Mouse (Mus musculus) lung, embryonic 14.5 days (tissue): Measurements from ENCODE around the gene Edc3. TPM values are rescaled to one million over a fixed set of nuclear protein-coding genes. Genes with fewer than 3 reads are reported as not detected.

Experiments
- ATAC-seq: fragments of 200-750 bp; cut with Nextera tagmentation; 2 replicates; pipeline ENCODE4 v1.8.0; 2017; ENCODE audit warnings: mild to moderate bottlenecking, moderate TSS enrichment, moderate library complexity; ENCODE audit not compliant: insufficient read depth
- DNase-seq: peaks from one replicate; pipeline ENCODE4 v3.0.0-alpha.2; 2015
- H3K27ac ChIP-seq: fragments of 300-500 bp; sonication (generic); 2 replicates; pipeline ENCODE4 v1.5.1; 2014; ENCODE audit warnings: low read depth, mild to moderate bottlenecking, moderate library complexity
- H3K27me3 ChIP-seq: fragments of 300-500 bp; sonication (generic); 2 replicates; pipeline ENCODE4 v1.6.1; 2014; ENCODE audit warnings: low read length, control low read depth; ENCODE audit not compliant: insufficient read depth
- H3K36me3 ChIP-seq: fragments of 300-500 bp; sonication (generic); 2 replicates; pipeline ENCODE4 v1.6.1; 2014; ENCODE audit warnings: control low read depth; ENCODE audit not compliant: insufficient read depth
- H3K4me1 ChIP-seq: fragments of 300-500 bp; sonication (generic); 2 replicates; pipeline ENCODE4 v1.6.1; 2014; ENCODE audit warnings: antibody characterized with exemption, control low read depth; ENCODE audit not compliant: insufficient read depth
- H3K4me2 ChIP-seq: fragments of 300-500 bp; sonication (generic); 2 replicates; pipeline ENCODE4 v1.6.1; 2014; ENCODE audit warnings: mild to moderate bottlenecking
- H3K4me3 ChIP-seq: fragments of 300-500 bp; sonication (generic); 2 replicates; pipeline ENCODE4 v1.5.1; 2014; ENCODE audit warnings: low read depth, low read length
- H3K9ac ChIP-seq: fragments of 300-500 bp; sonication (generic); 2 replicates; pipeline ENCODE4 v1.6.1; 2014
- H3K9me3 ChIP-seq: fragments of 300-500 bp; sonication (generic); 2 replicates; pipeline ENCODE4 v1.6.1; 2016; ENCODE audit warnings: low read depth, low read length, control low read depth
- CTCF ChIP-seq: IDR thresholded peaks from 2 replicates; pipeline ENCODE4 v1.5.1; 2016; ENCODE audit warnings: antibody characterized with exemption, low read depth
- WGBS: fragments of 180-500 bp; shearing (Covaris S2); extraction: QIAGEN DNeasy Blood & Tissue Kit; methylation state at CpG from one replicate; pipeline ENCODE4 v1.1.7; 2014; 5-methylcytosine and 5-hydroxymethylcytosine counted together
- polyA plus RNA-seq: library from polyadenylated mRNA; unstranded; fragments of >200 nt; fragmentation: Nextera tagmentation; extraction: Ambion mirVana; gene quantifications from 2 replicates; pipeline ENCODE4 v1.2.1, GENCODE M21; 2014

The Edc3 gene
- polyA plus RNA-seq, 1 experiment from 2014 or later: 24.0 TPM

GRCm38 (mm10) chr9:57686011-57686410, 22.3 kb upstream of the Edc3 start:
- H3K4me1 ChIP-seq: no peaks in the 10 kb centered on the region
- DNase-seq: no peak
- no peak overlapping the region for H3K4me2 ChIP-seq
- no peaks in the 10 kb centered on the region for H3K36me3 ChIP-seq
- no peaks in the 10 kb centered on the region for H3K27me3 ChIP-seq
- ATAC-seq: no peak
- no peak overlapping the region for H3K27ac ChIP-seq
- no peak overlapping the region for H3K9ac ChIP-seq
- no peak for TF ChIP-seq CTCF
- no peaks in the 10 kb centered on the region for H3K9me3 ChIP-seq
- WGBS: 75% methylated on average over 5 of the region's 5 CpGs
- no peak overlapping the region for H3K4me3 ChIP-seq

GRCm38 (mm10) chr9:57687751-57688150, 20.6 kb upstream of the Edc3 start, which contains the start of gene Cyp1a1:
TSS of gene Cyp1a1 (plus strand) at chr9:57687928.
- DNase-seq (no peak), ATAC-seq (no peak)
- Histone ChIP-seq H3K4me1 (no peaks in the 10 kb centered on the region), H3K36me3 (no peaks in the 10 kb centered on the region), H3K9me3 (no peaks in the 10 kb centered on the region), H3K9ac (no peak within 1 kb of the TSS), H3K27ac (no peak within 1 kb of the TSS), H3K4me2 (no peak within 1 kb of the TSS), H3K27me3 (no peaks in the 10 kb centered on the region), H3K4me3 (no peak within 1 kb of the TSS)
- TF ChIP-seq CTCF: no peak
- WGBS: 74% methylated on average over 2 of the region's 2 CpGs

- Histone ChIP-seq H3K9me3 (no peaks in the 10 kb centered on the region), H3K9ac (no peak overlapping the region), H3K27ac (no peak overlapping the region), H3K4me3 (no peak overlapping the region), H3K27me3 (no peaks in the 10 kb centered on the region), H3K4me1 (no peaks in the 10 kb centered on the region), H3K4me2 (no peak overlapping the region), H3K36me3 (no peaks in the 10 kb centered on the region)
- TF ChIP-seq CTCF: peak; percentile 58
- ATAC-seq (no peak), DNase-seq (peak; percentile 45)
- WGBS: 33% methylated on average over 2 of the region's 2 CpGs
These were observed 20.2 kb upstream of the Edc3 start for GRCm38 (mm10) chr9:57688158-57688557.

GRCm38 (mm10) chr9:57688606-57689005, 19.7 kb upstream of the Edc3 start:
- Histone ChIP-seq H3K4me2 (no peak overlapping the region), H3K27ac (no peak overlapping the region), H3K9me3 (no peaks in the 10 kb centered on the region), H3K4me1 (no peaks in the 10 kb centered on the region), H3K27me3 (no peaks in the 10 kb centered on the region), H3K4me3 (no peak overlapping the region), H3K36me3 (no peaks in the 10 kb centered on the region), H3K9ac (no peak overlapping the region)
- TF ChIP-seq CTCF: no peak
- whole genome bisulfite sequencing: 38% methylated on average over 2 of the region's 2 CpGs
- DNase-seq: no peak
- no peak for ATAC-seq

- H3K36me3 ChIP-seq: no peaks in the 10 kb centered on the region
- peaks cover 9% of the 10 kb centered on the region; the same call in 1 of the 2 replicates for H3K4me1 ChIP-seq
- no peak for TF ChIP-seq CTCF
- ATAC-seq (no peak), DNase-seq (peak; percentile 13)
- no peak overlapping the region for H3K9ac ChIP-seq
- 81% methylated on average over 2 of the region's 2 CpGs for WGBS
- no peak overlapping the region for H3K4me2 ChIP-seq
- no peak overlapping the region for H3K27ac ChIP-seq
- H3K27me3 ChIP-seq: peaks cover 30% of the 10 kb centered on the region
- no peaks in the 10 kb centered on the region for H3K9me3 ChIP-seq
- H3K4me3 ChIP-seq: no peak overlapping the region
These were observed 14.2 kb upstream of the Edc3 start for GRCm38 (mm10) chr9:57694108-57694507.

- 1% methylated on average over 42 of the region's 42 CpGs for WGBS
- TF ChIP-seq CTCF: no peak
- Histone ChIP-seq H3K4me1 (peaks cover 9% of the 10 kb centered on the region; the same call in 1 of the 2 replicates), H3K4me3 (peak overlapping the region; percentile 36), H3K27me3 (peaks cover 30% of the 10 kb centered on the region), H3K9ac (peak overlapping the region; percentile 25; the same call in 1 of the 2 replicates), H3K4me2 (peak overlapping the region; percentile 72), H3K9me3 (no peaks in the 10 kb centered on the region), H3K27ac (no peak overlapping the region), H3K36me3 (no peaks in the 10 kb centered on the region)
- ATAC-seq (no peak; the same call in 1 of the 2 replicates), DNase-seq (peak; percentile 20)
These were observed 11.7 kb upstream of the Edc3 start for GRCm38 (mm10) chr9:57696380-57697285.

GRCm38 (mm10) chr9:57697380-57697779, 11.0 kb upstream of the Edc3 start:
- no peak overlapping the region for H3K27ac ChIP-seq
- H3K4me1 ChIP-seq: peaks cover 9% of the 10 kb centered on the region; the same call in 1 of the 2 replicates
- H3K27me3 ChIP-seq: peaks cover 30% of the 10 kb centered on the region
- H3K4me2 ChIP-seq: no peak overlapping the region
- H3K4me3 ChIP-seq: no peak overlapping the region
- no peaks in the 10 kb centered on the region for H3K36me3 ChIP-seq
- H3K9me3 ChIP-seq: no peaks in the 10 kb centered on the region
- H3K9ac ChIP-seq: no peak overlapping the region
- WGBS: 14% methylated on average over 4 of the region's 4 CpGs
- DNase-seq (no peak), ATAC-seq (no peak)
- TF ChIP-seq CTCF: no peak
